Mouse (Mus musculus): ENCODE measurements around the gene Mef2d.

GRCm38 (mm10) chr3:88197741-88198504 lies 55.8 kb downstream of the Mef2d start:
- no peak for TF ChIP-seq POLR2A (IDR thresholded peaks at IDR 0.05; ENCODE audit: low read depth, low read length)
- no peak for TF ChIP-seq CTCF (IDR thresholded peaks at IDR 0.05; ENCODE audit: extremely low read depth, insufficient read length, insufficient replicate concordance, low read depth, low read length)
